28 mouse cellular contexts compared by ENCODE assay signal in the genomic region with DNA sequence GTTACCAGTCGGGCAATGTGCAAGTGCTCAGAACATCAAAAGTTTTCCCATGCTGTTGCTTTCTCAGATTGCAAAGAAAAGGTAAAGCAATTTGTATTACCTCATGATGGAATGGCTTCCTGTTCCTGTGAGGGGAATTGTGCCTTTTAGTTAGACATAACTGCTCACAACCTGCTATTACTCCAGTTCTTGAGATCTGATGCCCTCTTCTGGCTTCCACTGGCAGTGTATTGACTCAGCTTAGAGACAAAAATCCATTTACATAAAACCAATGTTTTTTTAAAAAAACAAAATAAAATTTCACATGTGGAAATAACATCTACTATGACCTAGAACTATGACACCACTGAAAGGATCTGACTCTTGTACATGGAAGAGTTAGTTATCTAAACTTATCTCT. TPM values are rescaled to one million over a fixed set of nuclear protein-coding genes. Genes with fewer than 3 reads are reported as not detected.
A peak's percentile ranks its signal among the peaks of the same experiment; 100 is the strongest.
DNase-seq lines count a peak whose midpoint lies in the region; ATAC-seq and TF ChIP-seq lines count a peak whose summit lies in the region.
"Not testable (repeated sequence)": the region's sequence is repeated elsewhere in the genome, so short reads cannot be mapped to it uniquely, and the experiment has no call there.
"Had no signal": no experiment of that assay in that cellular context is flagged by ENCODE, and none has a peak within 500 bp of the region (broad histone marks: within the 10 kb centered on the region; RNA-seq: fewer than 3 reads in every experiment).

No protein-coding gene starts in this region.

- H3K9ac ChIP-seq in heart, adult 2 months (ENCODE audit: low read depth, low read length); kidney, postnatal 0 days (ENCODE audit: low read depth, low read length); lung, embryonic 14.5 days: not testable (repeated sequence)

- H3K9me3 ChIP-seq in kidney, postnatal 0 days (replicated peaks; ENCODE audit: low read length); lung, embryonic 14.5 days (ENCODE audit: low read depth, low read length): not testable (repeated sequence)

- H3K27ac ChIP-seq in heart, adult 2 months; kidney, postnatal 0 days; lung, embryonic 14.5 days (ENCODE audit: low read depth): not testable (repeated sequence)

- H3K4me2 ChIP-seq in kidney, postnatal 0 days (ENCODE audit: low read length); lung, embryonic 14.5 days: not testable (repeated sequence)

- not testable (repeated sequence) for DNase-seq in Patski (ENCODE audit: low read depth, low spot score); heart, adult 2 months; kidney, postnatal 0 days (ENCODE audit: low spot score)
- DNase-seq in embryo, embryonic 10 days (ENCODE audit: low spot score), result peak; percentile 5
- DNase-seq in layer of hippocampus, postnatal 10 days (ENCODE audit: low spot score in 2 of 2), result peak; percentile 3 to 13
- DNase-seq in lung, embryonic 14.5 days, result peak; percentile 0
- peak; percentile 2 to 3 for DNase-seq in right cerebral cortex, adult 2 months (ENCODE audit: low spot score in 2 of 2)

- not testable (repeated sequence) for TF ChIP-seq EP300 in heart, adult 2 months (IDR thresholded peaks at IDR 0.05; ENCODE audit: insufficient read depth, low read depth, low read length)

- not testable (repeated sequence) for H3K4me3 ChIP-seq in heart, adult 2 months; kidney, postnatal 0 days (replicated peaks; ENCODE audit: low read depth, low read length); lung, embryonic 14.5 days (ENCODE audit: low read depth, low read length)

- WGBS in heart, adult 2 months, result 74% methylated on average over 1 of the region's 1 CpGs
- WGBS in kidney, postnatal 0 days, result 71% methylated on average over 1 of the region's 1 CpGs
- 74% methylated on average over 1 of the region's 1 CpGs for WGBS in lung, embryonic 14.5 days

- H3K36me3 ChIP-seq in heart, adult 2 months (ENCODE audit: control insufficient read depth, insufficient read depth, low read length); kidney, postnatal 0 days (ENCODE audit: insufficient read depth, low read length); lung, embryonic 14.5 days (ENCODE audit: insufficient read depth): not testable (repeated sequence)

- H3K79me2 ChIP-seq in heart, adult 2 months (replicated peaks; ENCODE audit: control insufficient read depth, insufficient read depth, low read length), result not testable (repeated sequence)

- not testable (repeated sequence) for H3K4me1 ChIP-seq in heart, adult 2 months (ENCODE audit: control insufficient read depth, insufficient read depth, low read length); kidney, postnatal 0 days (replicated peaks; ENCODE audit: insufficient read depth, low read length); lung, embryonic 14.5 days (ENCODE audit: insufficient read depth)

- CTCF ChIA-PET in Patski (lab: Charles Lee), result not testable (repeated sequence)

- not testable (repeated sequence) for H3K27me3 ChIP-seq in Patski; heart, adult 2 months (ENCODE audit: control insufficient read depth, insufficient read depth, low read length); kidney, postnatal 0 days (ENCODE audit: insufficient read depth, low read length); lung, embryonic 14.5 days (ENCODE audit: insufficient read depth, low read length)

- not testable (repeated sequence) for ATAC-seq in Patski; kidney, postnatal 0 days (replicated peaks; ENCODE audit: low FRiP score, low read depth); lung, embryonic 14.5 days (ENCODE audit: insufficient read depth)

- intact Hi-C loops in heart, adult 2 months (cut with DNase I), result not testable (repeated sequence)

- not testable (repeated sequence) for TF ChIP-seq POLR2A in heart, adult 2 months (IDR thresholded peaks at IDR 0.05; ENCODE audit: insufficient read depth, low read depth, low read length)

- peak; percentile 37 for TF ChIP-seq CTCF in Patski (IDR thresholded peaks at IDR 0.05)
- peak; percentile 22; the same call in 1 of the 2 replicates for TF ChIP-seq CTCF in heart, adult 2 months (IDR thresholded peaks at IDR 0.05)
- peak; percentile 50 for TF ChIP-seq CTCF in kidney, postnatal 0 days (IDR thresholded peaks at IDR 0.05; ENCODE audit: low read depth)
- not testable (repeated sequence) for TF ChIP-seq CTCF in lung, embryonic 14.5 days (IDR thresholded peaks at IDR 0.05; ENCODE audit: low read depth)

- in situ Hi-C loops in Patski (cut with MboI; ENCODE audit: low pct_unique_long_range_greater_than_20kb), result not testable (repeated sequence)

- POLR2A ChIA-PET in Patski (lab: Charles Lee), result not testable (repeated sequence)

RNA-seq across cellular contexts. Expression of a gene that starts 43.0 kb away (rescaled TPM):
- not detected for polyA plus RNA-seq in Patski (2021)
- total RNA-seq in heart, adult 2 months (2021), result not detected
- polyA plus RNA-seq in heart, adult 2 months (2012; rRNA removed), result not detected in 2 replicates
- not detected in 2 replicates for polyA plus RNA-seq in kidney, postnatal 0 days (2015; fragmentation: Nextera tagmentation; extraction: Ambion mirVana)
- total RNA-seq in layer of hippocampus, postnatal 10 days (2021), result not detected
- not detected in 2 replicates for polyA plus RNA-seq in lung, embryonic 14.5 days (2014; fragmentation: Nextera tagmentation; extraction: Ambion mirVana)
- total RNA-seq: adrenal gland, adult 8-10 months; ES-E14; gastrocnemius, adult 18-20 months; gastrocnemius, postnatal 36 days; heart, adult 8-10 months; heart, postnatal 25 days; layer of hippocampus, postnatal 36 days; left cerebral cortex, postnatal 4 days had no signal
- polyA plus RNA-seq: embryonic facial prominence, embryonic 10.5 days; forebrain, embryonic 11.5 days; heart, embryonic 14.5 days; hindbrain, embryonic 13.5 days; large intestine, adult 2 months; limb, embryonic 15.5 days; liver, embryonic 14.5 days; lung, embryonic 15.5 days; midbrain, embryonic 13.5 days; neural tube, embryonic 12.5 days; small intestine, adult 2 months; stomach, embryonic 16.5 days; thymus, adult 2 months had no signal
